Mouse (Mus musculus): ENCODE results near the gene Ednra.

Ednra gene

GRCm38 (mm10) chr8:77724046-77724930, at the start of gene Ednra:
Ednra (minus strand) TSS chr8:77724464.
- peak; percentile 72 for DNase-seq (ENCODE audit: inconsistent ontology term)

GRCm38 (mm10) chr8:77773831-77774230, 49.6 kb upstream of the Ednra start:
- DNase-seq (ENCODE audit: inconsistent ontology term), result no peak

GRCm38 (mm10) chr8:77773256-77773655, 49.0 kb upstream of the Ednra start:
- DNase-seq (ENCODE audit: inconsistent ontology term), result no peak

- peak; percentile 45 for DNase-seq (ENCODE audit: inconsistent ontology term)
Observed at GRCm38 (mm10) chr8:77772210-77772886, 48.1 kb upstream of the Ednra start.

GRCm38 (mm10) chr8:77770966-77771365, 46.7 kb upstream of the Ednra start:
- no peak for DNase-seq (ENCODE audit: inconsistent ontology term)

GRCm38 (mm10) chr8:77768916-77769315, 44.7 kb upstream of the Ednra start:
- DNase-seq (ENCODE audit: inconsistent ontology term), result no peak

- no peak for DNase-seq (ENCODE audit: inconsistent ontology term)
Observed at GRCm38 (mm10) chr8:77764253-77764652, 40.0 kb upstream of the Ednra start.

GRCm38 (mm10) chr8:77762967-77763366, 38.7 kb upstream of the Ednra start:
- DNase-seq (ENCODE audit: inconsistent ontology term), result no peak

GRCm38 (mm10) chr8:77755441-77755840, 31.2 kb upstream of the Ednra start:
- DNase-seq (ENCODE audit: inconsistent ontology term), result peak; percentile 75

GRCm38 (mm10) chr8:77753796-77754195, 29.5 kb upstream of the Ednra start:
- DNase-seq (ENCODE audit: inconsistent ontology term), result no peak

GRCm38 (mm10) chr8:77752041-77752440, 27.8 kb upstream of the Ednra start:
- DNase-seq (ENCODE audit: inconsistent ontology term), result no peak

- no peak for DNase-seq (ENCODE audit: inconsistent ontology term)
Observed at GRCm38 (mm10) chr8:77750407-77750806, 26.1 kb upstream of the Ednra start.

GRCm38 (mm10) chr8:77744476-77744875, 20.2 kb upstream of the Ednra start:
- no peak for DNase-seq (ENCODE audit: inconsistent ontology term)

GRCm38 (mm10) chr8:77742395-77742794, 18.1 kb upstream of the Ednra start:
- no peak for DNase-seq (ENCODE audit: inconsistent ontology term)

GRCm38 (mm10) chr8:77741050-77741777, 16.9 kb upstream of the Ednra start:
- DNase-seq (ENCODE audit: inconsistent ontology term), result no peak

- no peak for DNase-seq (ENCODE audit: inconsistent ontology term)
Observed at GRCm38 (mm10) chr8:77738419-77738818, 14.2 kb upstream of the Ednra start.

- no peak for DNase-seq (ENCODE audit: inconsistent ontology term)
Observed at GRCm38 (mm10) chr8:77737327-77737726, 13.1 kb upstream of the Ednra start.

GRCm38 (mm10) chr8:77733792-77734191, 9.5 kb upstream of the Ednra start:
- no peak for DNase-seq (ENCODE audit: inconsistent ontology term)

GRCm38 (mm10) chr8:77732964-77733363, 8.7 kb upstream of the Ednra start:
- no peak for DNase-seq (ENCODE audit: inconsistent ontology term)

- no peak for DNase-seq (ENCODE audit: inconsistent ontology term)
Observed at GRCm38 (mm10) chr8:77725406-77725805, 1.1 kb upstream of the Ednra start.

- peak; percentile 3 for DNase-seq (ENCODE audit: inconsistent ontology term)
Observed at GRCm38 (mm10) chr8:77723534-77724045, 674 bp downstream of the Ednra start.

GRCm38 (mm10) chr8:77723018-77723417, 1.2 kb downstream of the Ednra start:
- DNase-seq (ENCODE audit: inconsistent ontology term), result no peak

All from Muller cell, postnatal 12 days (primary cell).